Mouse (Mus musculus): ENCODE measurements at regions not wholly inside any gene's neighbourhood (a gene's known extent, or its start where the extent isn't known, plus 50 kb on each side); places are given as distances from the start of the nearest gene placed in this dataset.

DNA sequence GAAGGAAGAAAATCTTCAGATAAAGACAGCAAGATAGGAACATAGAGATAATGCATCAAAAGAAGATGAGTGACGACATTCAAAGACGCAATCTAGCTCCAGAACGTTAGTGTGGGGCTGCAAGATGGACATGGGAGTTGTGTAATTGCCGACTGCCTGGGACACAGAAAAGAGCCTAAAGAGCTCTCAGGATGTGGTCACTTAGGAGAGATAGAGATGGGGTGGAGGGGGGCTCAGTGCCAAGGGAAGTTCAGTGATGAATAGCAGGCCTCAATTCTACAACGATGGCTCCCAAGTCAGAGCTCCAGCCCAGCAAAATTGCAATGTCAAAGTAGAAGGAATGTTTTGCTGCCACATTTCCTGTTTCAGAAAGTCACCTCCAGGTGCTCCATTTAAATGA lies 545.3 kb downstream of the Nfib start:
- no peak for DNase-seq

DNA sequence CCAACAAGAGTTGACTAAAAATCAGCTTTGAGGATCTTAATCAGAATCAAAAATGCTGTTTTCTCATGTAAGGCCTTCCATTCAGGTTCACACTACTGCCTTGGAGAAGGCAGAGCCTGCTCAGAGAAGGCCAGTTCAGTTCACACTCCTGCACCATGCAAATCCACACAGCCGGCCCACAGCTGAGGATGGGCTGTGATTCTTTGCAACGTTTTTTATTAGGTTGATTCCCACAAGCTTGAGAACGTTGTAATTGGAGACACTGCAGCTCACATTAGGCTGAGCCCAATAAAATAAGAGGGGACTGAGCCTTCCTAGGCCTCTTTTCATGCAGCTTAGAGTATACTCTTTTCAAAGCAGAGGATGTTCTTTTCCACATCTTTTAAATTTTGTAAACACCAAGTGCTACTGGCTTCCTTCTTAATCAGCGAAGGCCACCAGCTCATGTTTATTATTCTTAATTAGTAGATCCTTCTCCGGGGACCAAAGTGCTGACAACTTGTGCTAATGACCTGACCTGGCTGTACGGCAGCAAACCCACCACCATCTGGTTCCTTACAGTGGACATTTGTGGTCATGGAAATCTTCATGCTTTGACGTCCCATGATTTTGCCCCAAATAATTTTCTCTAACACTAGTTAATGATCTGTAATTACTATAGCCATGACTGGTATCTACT lies 549.8 kb downstream of the Nfib start:
- no peak for DNase-seq

DNA sequence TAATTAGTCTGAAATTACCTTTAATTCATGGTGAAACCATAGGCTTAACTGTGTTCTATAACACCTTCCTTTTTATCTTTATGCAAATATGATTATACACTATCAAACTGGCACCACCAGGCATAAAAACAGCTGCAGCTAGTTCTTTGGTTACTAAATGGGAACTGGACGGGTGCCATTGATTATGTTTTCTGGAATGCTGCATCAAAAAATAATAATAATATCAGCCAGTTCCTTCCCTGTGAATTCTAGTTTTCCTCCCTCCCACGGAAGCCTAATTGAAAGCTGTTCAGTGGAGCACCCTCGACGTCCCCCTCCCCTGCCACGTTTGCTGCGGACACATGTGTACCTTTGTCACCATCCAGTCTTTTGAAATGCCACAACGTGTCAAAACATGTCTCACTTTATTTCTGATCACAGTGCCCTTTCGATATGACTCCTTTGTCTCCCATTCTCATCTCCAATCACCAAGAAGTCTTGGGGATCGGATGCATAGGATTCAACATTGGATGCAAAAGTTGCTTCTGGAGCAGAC lies 551.5 kb downstream of the Nfib start:
- DNase-seq, result no peak

DNA sequence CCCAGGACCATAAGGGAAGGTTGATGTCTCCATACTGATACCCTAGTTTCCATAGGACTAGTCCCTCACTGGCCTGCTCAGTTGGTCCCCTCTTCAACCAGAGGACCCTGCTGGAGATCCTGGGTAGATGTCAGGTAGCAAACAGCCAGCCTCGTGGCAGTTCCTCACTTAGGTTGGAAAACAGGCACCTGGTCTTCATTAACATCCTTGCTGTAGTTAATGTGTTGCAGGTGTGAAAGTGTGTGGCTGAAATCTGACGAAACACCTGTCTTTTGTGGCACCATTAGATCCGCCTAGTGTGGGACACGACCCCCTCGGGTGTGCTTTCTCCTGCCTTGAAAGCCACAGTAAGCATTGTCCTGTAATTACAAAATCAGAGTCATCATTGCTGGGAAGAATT lies 551.9 kb downstream of the Nfib start:
- no peak for DNase-seq

DNA sequence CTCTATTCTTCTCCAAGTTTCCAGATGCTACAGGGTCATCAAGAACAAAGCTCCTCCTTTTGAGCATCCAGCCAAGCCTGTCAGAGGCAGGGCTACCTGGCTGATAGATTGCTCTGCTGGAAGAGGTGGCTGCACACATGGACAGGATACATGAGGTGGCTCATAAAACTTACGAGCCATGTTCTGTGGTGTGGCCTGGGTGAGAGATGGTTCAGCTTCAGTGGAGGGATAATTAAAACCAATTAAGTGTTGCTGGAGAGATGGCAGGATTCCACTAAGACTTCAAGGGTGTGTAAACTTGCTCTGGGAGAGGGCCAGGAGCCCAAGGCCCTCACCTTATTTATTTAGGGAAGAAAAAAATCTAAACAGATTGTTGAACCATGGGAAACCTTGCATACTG lies 555.6 kb downstream of the Nfib start:
- no peak for DNase-seq

DNA sequence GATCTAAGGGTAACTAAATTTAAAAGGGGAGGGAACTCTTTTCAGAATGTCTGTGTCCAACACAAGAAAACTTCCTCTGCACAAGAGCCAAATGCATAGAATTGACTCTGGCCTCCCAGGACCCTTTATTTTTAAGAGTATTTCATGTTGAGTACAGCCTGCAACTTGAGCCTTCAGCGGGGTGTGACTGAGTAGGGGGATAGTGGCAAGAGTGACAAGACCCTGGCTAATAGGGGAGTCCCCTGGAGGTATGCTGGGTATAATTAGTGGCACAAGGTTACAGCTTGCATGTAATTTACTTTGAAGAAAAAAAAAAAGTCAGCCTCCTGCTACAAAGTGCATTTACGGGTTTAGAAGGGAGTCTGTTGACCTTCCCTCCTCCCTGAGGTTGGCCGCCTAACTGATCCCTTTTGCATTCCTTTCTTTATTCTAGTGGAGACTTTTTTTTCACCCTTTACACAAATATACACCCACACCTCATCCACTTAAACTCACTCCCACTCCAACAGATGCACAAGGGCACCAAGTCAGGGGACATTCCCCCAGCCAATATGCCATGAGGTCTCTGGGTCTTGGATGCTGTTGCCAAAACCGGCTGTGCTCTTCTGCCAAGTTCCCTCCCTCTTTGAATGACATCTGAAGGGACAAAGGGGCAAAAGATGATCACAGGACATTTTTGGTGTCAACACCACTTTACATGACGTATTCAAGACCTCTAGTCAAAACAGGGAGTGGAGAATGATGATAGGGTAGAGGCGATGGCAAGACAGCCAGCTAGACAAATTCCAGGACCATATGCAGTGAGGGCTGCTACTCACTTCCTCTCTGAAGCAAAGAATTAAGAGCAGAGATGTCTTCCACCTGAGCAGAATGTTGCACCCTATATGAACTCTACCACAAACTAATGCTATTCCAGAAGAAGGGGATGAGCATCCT lies 557.2 kb downstream of the Nfib start:
- DNase-seq, result no peak

DNA sequence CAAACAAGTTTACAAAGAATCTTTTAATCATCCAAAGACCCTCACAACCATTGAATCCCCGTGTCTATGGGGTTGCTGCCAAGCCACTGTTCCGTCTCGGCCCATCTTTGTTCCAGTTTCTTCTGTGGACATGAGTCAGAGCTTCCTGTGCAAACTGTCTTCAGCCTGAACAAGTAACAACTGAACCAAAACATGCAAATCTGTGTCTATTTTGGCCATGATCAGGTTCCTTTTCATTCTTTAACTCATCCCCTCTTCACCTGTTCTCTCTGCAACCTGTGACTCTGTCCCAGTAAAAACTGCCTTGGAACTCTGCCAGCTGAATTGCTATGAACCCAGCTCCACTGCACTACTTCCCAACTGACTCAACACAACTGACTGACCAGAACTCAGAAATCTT lies 563.2 kb downstream of the Nfib start:
- no peak for DNase-seq

DNA sequence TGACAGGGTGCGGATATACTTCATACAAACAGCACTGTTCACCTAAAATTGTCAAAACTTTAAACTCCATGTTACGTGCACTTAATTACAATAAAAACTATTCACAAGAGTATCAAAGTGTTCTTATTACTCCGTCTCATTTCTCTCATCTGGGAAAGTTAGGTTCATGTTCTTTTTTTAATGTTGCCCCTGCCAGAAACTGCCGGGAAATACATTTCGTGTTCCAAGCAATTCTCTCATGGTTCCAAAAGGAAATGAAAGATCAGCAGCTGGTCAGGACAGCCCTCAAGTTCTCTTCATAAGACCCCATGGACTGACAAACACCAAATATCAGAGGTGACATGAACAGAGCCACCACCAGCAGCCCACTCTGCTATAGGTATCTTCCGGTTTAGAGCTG lies 565.7 kb downstream of the Nfib start:
- no peak for DNase-seq

DNA sequence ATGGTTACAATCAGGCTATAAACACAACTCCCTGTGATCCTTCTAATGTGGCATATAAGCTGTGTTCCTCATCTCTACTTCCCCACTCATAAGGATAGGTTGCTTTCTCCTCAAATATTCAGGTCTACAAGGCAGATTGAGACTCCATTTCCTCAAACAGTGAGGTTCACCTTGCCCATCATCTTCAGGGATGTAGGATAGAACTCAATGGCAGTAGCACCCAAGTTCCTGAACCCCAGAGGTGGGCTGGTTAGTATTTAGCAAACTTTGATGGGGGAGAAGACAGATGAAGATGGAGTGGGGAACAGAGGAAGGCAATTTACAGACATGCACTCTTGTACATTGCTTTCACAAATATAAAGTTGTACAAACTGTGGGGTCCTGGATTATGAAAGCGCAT lies 566.5 kb downstream of the Nfib start:
- DNase-seq, result no peak

DNA sequence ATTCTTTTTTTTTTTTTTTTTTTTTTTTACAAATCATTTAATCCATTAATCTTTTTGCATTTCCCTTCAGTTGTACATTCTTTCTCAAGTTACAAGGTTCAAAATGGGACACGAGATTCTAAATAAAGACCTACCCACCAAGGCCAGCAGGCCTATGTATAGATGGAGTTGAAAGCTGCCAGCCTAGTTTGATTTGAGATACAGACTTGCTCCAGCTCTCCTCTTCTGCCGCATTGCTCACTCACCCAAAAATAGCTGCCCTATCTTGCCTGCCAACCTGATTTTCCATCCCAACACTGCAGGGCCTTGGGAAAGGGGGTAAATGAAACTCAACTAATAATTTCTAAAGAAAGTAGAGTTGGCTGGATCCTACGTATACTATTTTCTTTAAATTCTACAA lies 572.7 kb downstream of the Nfib start:
- peak; percentile 22 to 36 for DNase-seq

DNA sequence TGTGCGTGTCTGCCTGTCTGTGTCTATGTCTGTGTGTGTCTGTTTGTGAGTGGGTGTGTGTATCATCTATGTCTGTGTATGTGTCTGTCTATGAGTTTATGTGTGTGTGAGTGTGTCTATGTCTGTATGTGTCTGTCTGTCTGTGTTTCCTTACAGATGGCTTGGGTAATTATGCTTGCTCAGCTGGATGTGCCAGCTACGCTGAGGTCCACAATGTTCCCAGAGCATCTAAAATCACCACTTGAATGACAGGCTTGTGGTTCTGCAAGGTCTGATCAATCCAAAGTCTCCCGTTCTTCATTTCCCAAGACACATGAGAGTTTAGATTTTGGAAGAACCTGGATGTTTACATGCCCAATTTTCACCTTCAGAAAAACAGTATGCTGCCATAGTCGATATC lies 573.2 kb downstream of the Nfib start:
- DNase-seq, result no peak

DNA sequence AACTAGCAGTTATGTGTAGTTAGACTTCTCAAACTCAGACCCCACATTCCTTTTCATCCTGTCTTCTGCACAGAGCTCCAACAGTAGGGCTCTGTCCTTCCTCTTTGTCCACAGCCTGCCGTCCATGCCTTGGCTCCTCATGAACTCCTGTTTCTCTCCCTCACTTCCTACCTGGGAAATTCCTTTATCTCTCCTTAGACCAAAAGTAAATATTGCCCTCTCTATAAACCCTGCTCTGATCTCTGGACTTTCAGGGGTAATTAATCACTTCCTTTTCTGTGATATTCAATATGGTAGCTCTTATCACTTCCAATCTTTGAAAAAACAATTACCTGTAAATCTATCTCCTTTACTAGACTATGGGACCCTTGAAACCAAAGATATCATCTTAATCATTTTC lies 576.1 kb downstream of the Nfib start:
- no peak for DNase-seq

DNA sequence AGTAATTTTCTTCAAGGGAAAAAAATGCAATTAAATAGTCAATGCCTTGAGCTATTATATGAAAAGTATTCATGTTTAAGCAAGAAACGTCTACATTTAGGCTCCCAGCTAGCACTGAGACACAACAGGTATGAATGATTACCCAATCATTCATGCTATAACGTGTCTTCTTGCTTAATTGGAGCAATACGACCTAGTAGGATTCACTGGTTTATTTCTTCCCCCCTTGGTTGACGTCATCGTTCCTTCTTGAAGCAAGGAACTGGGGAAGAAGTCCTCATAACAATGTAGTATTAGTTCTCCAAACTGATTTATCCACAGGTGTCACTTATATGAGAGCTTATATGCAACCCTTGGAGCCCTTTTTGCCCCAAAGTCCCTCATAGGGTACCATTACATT lies 581.8 kb downstream of the Nfib start:
- no peak for DNase-seq

DNA sequence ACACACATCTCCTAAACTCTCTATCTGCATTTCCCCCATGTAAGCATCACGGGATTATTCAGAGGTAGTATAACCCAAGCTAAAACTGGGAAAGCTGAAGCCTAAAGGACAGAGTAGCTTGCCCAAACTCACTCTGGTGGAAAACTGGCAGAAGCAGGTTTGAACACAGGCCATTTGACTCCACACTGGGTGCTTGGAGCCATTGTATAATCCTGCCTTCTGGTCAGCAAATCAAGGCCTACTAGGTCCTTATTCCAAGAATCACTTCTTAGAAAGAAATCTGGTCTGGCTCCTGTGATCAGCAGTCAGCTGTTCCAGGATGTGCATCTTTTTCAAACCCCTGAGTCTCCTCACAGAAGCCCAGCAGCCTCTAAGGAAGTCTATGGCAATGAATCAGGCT lies 582.4 kb downstream of the Nfib start:
- no peak for DNase-seq

DNA sequence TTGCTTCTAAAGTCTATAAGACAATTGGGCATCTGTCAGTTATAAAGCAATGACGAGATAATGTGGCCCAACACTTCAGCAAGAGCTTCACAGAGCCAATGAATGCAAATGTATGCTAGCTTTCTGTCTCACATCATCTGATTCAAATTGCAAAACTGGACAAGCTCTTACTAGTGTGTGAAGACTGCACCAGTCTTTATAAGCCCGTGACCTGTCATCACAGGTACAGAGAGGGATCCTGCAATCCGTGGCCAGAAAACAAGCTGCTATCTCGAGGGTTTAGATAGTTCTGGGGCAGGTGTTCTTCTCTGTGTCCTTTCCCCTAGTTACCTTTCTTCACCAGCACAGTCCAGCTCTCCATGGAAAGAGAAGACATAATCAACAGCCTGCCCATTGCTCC lies 584.8 kb downstream of the Nfib start:
- DNase-seq, result no peak

DNA sequence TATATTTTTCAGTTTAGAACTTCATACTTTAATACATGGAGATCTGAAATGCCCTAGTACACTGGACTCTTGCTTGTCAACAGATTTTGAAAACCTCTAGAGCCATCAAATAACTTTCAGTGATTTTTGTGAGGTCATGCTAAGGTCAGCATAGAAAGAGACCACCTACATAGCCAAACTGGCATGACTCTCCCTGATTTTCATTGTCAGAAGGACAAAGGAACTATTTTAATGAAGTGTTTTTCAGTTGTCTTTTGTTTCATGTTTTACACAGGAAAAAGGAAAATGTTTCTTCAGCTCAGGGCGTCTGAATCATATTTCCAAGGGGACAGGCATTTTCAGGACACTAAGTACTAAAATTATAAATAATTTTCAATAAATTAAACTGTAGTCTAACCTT lies 585.2 kb downstream of the Nfib start:
- DNase-seq, result no peak

DNA sequence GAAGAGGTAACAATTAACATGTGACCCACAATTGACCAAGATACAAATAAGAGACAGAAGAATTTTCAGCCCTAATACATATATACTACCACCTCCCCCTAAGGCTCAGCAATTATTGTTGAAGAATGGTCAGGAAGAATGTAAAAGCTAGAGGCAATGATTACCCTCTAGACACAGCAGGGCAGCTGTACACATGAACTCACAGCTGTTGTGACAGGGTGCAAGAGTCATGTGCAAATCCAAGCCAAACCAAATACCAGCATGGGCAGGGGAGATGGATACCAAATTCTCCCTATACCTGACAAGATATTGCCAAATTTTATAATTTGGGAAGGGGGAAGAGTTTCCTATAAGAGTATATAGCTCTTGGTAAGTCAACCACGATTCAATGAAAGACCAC lies 603.7 kb downstream of the Nfib start:
- DNase-seq, result no peak

DNA sequence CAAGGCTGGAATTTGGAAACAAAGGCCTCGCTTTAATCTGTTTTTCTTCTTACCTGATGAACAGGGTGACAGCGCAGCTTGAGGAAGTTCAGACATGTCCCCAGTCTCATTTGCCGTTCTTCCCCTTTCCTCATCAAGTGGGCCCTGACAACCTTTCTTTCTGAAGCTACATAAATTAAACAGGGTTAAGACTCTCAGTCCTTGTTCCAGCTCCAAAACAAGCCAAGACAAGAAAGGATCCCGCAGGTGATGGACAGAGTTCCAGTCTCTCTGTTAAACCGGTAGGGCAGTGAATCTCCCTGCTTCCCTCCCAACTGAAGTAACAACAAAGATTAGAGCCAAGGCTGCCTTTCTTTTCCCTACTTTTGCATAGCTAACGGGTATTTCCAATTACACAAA lies 605.6 kb downstream of the Nfib start:
- no peak for DNase-seq

DNA sequence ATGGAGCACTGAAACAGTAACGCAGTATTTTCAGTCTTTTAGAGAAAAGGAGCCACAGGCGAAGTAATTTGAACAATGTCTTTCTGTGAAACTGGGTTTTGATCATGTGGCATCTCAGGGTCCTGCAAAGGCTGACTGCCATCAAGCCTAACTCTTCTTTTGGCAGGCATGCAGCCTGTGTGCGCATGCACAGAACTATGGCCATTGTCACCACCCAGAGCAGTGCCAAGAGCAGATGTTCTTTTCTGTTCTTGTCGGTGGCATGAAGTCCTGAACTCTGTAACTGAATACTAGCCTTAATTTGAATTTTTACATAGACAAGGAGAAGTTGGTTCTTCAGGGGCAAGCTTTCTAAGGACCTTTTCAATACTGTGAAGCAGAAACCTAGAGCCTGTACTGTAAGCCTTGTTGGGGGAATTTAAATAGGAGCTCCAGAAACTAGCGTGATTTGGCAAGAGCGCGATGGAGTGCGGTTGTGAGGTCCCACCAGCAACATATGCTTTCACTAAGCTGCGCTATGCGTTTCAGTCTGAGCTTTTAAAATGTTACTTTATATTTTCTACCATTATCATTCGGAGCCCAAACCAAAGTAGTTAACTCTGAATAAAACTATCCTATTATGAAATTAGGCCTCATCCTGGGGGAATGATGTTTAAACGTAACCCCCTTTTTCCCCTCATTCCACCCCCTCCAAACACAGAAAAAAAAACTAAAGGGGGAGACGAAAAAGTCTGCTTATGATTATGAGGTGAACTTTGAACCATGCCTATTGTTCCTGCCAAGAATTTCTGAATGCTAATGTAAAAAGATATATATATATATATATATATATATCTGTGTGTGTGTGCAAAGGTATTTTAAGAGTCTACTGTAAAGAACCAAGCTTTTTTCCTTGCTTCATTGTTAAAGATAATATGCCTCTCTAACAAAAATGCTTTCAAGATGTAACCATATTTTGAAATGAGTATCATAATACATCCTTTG lies 606.3 kb downstream of the Nfib start:
- no peak for DNase-seq

DNA sequence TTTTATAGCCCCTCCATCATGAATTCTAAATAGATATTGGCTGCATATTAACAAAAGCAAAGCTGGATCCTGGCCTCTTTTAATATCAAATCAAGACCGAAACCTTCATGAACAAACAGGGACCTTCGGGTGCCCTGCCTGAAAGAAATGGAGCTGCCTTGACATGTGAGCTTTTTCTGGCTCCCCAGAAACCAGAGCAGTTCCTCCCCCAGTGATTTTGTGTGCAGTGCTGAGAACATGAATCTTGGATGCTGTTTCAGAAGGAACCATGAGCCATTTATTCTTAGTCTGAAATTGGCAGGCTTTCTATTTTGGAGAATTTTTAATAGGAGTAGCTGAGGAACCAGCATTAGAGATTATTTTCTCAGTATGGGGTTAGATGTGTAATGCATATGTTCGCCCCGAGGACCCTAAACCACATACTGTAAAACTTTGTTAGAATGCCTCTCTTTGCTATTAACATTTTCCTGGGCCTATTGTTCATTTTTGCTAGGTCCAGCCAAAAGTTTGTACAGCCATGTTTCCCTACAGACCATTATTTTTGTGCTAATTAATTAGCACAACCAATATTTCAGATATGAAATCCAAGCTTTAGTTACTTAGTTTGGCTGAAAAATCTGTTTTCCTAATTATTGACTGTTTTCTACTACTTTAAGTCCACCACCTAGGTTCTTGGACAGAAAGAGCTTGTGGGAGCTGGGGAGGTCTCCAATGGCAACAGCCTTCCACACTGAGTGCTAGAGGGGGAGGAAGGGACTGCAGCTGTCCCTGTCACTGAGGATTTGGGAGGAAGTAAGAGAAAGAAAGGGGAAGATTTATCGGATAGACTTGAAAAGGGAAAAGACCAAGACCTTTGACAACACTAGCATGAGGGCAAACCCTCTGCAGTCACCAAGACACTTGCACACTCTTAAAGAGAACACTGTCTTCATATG lies 613.0 kb downstream of the Nfib start:
- DNase-seq, result no peak

DNA sequence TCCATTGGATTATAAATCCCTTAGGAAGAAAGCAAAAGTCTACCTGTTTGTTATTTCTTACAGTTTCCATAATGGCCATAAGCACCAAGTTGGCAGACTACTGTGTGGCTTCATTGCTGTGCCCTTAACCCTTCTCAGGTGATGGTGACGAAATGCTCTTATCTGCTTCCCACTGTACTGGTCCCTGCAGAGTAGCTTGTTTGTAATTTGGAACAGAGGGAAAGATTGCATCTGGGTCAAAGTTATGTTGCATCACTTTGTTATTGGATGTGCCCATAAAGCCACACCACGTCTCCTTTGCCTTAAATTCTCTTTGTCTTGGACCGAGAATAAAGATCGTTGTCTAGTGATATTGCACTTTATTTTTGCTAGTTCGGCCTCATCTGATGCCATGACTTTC lies 615.9 kb downstream of the Nfib start:
- DNase-seq, result no peak

DNA sequence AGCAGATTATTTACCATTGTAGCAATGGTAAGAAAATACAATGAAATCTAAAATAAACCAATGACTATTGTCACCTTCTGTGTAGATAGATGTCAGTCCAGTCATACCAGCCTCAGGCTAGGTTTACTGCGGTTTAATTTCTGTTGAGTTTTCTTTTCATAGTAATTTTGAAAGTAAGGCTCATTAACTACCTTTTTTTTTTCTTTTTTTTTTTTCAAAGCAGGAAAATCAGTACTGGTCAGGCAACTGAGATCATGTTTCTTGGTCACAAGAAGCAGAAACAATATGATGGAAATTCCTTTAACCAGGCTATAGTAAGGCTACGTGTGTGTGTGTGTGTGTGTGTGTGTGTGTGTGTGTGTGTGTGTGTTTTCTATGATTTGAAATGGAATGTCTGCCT lies 622.0 kb downstream of the Nfib start:
- no peak for DNase-seq

Measured in cerebellum, postnatal 25 days (tissue).